Mouse (Mus musculus) kidney, adult 2 months (tissue): Measurements from ENCODE around the gene Mad2l2.

ENCODE experiments used
- CTCF ChIP-seq: fragments of 200-500 bp; conservative IDR thresholded peaks from 2 replicates; pipeline ENCODE4 v1.5.1; 2011; ENCODE audit warnings: low read depth, mild to moderate bottlenecking, control low read depth, low read length, moderate library complexity, mixed read lengths; ENCODE audit not compliant: insufficient read depth, insufficient read length
- POLR2A ChIP-seq: fragments of 200-500 bp; IDR thresholded peaks from one replicate; pipeline ENCODE4 v1.6.1; 2011; ENCODE audit warnings: low read depth, low read length, control low read depth

DNA sequence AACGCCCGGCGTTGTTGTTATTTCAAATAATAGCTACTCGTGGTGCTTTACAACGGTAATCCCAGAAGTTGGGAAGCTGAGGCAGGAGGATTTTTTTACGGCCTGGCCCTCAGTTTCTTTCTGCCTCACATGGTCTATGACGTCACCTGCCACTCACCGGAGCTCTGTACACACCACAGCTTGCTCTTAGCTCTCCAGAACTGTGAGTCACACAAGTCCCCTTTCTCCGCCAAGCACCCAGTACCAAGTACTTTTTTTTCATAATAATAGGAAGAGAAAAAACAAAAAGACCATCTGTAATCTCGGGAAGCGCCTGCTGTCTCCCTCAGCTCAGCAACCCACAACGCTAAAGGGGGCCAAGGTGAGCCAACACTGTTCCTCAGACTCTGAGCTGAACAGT is 51.3 kb downstream of the Mad2l2 start:
- no peak for TF ChIP-seq POLR2A
- no peak for TF ChIP-seq CTCF
